Mouse (Mus musculus): ENCODE measurements around the gene Nudt22. TPM values are rescaled to one million over a fixed set of nuclear protein-coding genes. Genes with fewer than 3 reads are reported as not detected.

Gene Nudt22
- total and polyA plus RNA-seq, 3 experiments = 25.5 to 44.5 (median 33.6) TPM

- peaks cover 7% of the 10 kb centered on the region for H3K4me1 ChIP-seq (ENCODE audit: control insufficient read depth, insufficient read depth, low read length)
- no peak overlapping the region for H3K9ac ChIP-seq (ENCODE audit: low read depth, low read length)
- H3K79me2 ChIP-seq (replicated peaks; ENCODE audit: control insufficient read depth, insufficient read depth, low read length) = no peaks in the 10 kb centered on the region
- no peak overlapping the region for H3K27ac ChIP-seq
- H3K27me3 ChIP-seq (ENCODE audit: control insufficient read depth, insufficient read depth, low read length) = no peaks in the 10 kb centered on the region
- WGBS = 40% methylated on average over 9 of the region's 9 CpGs
- no peaks in the 10 kb centered on the region for H3K36me3 ChIP-seq (ENCODE audit: control insufficient read depth, insufficient read depth, low read length)
- intact Hi-C loops (cut with DNase I) = no loop called here
- TF ChIP-seq POLR2A (IDR thresholded peaks at IDR 0.05; ENCODE audit: insufficient read depth, low read depth, low read length) = no peak
- peak; percentile 58 for TF ChIP-seq CTCF (IDR thresholded peaks at IDR 0.05)
- DNase-seq = peak; percentile 54 to 60
- no peak overlapping the region for H3K4me3 ChIP-seq
These were observed 41.9 kb downstream of the Nudt22 start for GRCm38 (mm10) chr19:6954046-6954445.

GRCm38 (mm10) chr19:6952712-6953037 is 43.2 kb downstream of the Nudt22 start:
- Histone ChIP-seq H3K79me2 (replicated peaks; ENCODE audit: control insufficient read depth, insufficient read depth, low read length) (no peaks in the 10 kb centered on the region), H3K4me1 (ENCODE audit: control insufficient read depth, insufficient read depth, low read length) (peaks cover 7% of the 10 kb centered on the region), H3K9ac (ENCODE audit: low read depth, low read length) (peak overlapping the region; percentile 69), H3K4me3 (peak overlapping the region; percentile 67), H3K27me3 (ENCODE audit: control insufficient read depth, insufficient read depth, low read length) (no peaks in the 10 kb centered on the region), H3K27ac (peak overlapping the region; percentile 97), H3K36me3 (ENCODE audit: control insufficient read depth, insufficient read depth, low read length) (no peaks in the 10 kb centered on the region)
- WGBS = 5% methylated on average over 3 of the region's 3 CpGs
- peak; percentile 65 to 75 for DNase-seq
- peak; percentile 83 for TF ChIP-seq POLR2A (IDR thresholded peaks at IDR 0.05; ENCODE audit: insufficient read depth, low read depth, low read length)
- TF ChIP-seq EP300 (IDR thresholded peaks at IDR 0.05; ENCODE audit: insufficient read depth, low read depth, low read length) = peak; percentile 5; the same call in 1 of the 2 replicates
- TF ChIP-seq CTCF (IDR thresholded peaks at IDR 0.05) = no peak
- intact Hi-C loops (cut with DNase I) = loop anchor here (1.0 to 2.0 kb wide), 2 partner anchors 14 to 16 kb away; no protein-coding TSS in a partner anchor

GRCm38 (mm10) chr19:6951994-6952711 is 43.8 kb downstream of the Nudt22 start:
- H3K9ac ChIP-seq (ENCODE audit: low read depth, low read length) = peak overlapping the region; percentile 69
- no peak for TF ChIP-seq CTCF (IDR thresholded peaks at IDR 0.05)
- TF ChIP-seq EP300 (IDR thresholded peaks at IDR 0.05; ENCODE audit: insufficient read depth, low read depth, low read length) = 0 out of 2 replicates have a peak, but pooled peaks have one; percentile 18

GRCm38 (mm10) chr19:6951381-6951968 is 44.4 kb downstream of the Nudt22 start:
- under 1% methylated on average over 35 of the region's 35 CpGs for WGBS
- peak; percentile 95 to 98 for DNase-seq
- TF ChIP-seq EP300 (IDR thresholded peaks at IDR 0.05; ENCODE audit: insufficient read depth, low read depth, low read length) = peak; percentile 97
- TF ChIP-seq CTCF (IDR thresholded peaks at IDR 0.05) = no peak
- TF ChIP-seq POLR2A (IDR thresholded peaks at IDR 0.05; ENCODE audit: insufficient read depth, low read depth, low read length) = peak; percentile 85
- peak overlapping the region; percentile 97 for H3K27ac ChIP-seq
- peak overlapping the region; percentile 67 for H3K4me3 ChIP-seq
- H3K27me3 ChIP-seq (ENCODE audit: control insufficient read depth, insufficient read depth, low read length) = no peaks in the 10 kb centered on the region
- H3K79me2 ChIP-seq (replicated peaks; ENCODE audit: control insufficient read depth, insufficient read depth, low read length) = no peaks in the 10 kb centered on the region
- intact Hi-C loops (cut with DNase I) = loop anchor here (1.0 kb wide), 2 partner anchors 9 to 27 kb away; partner anchors contain the start of gene Gpr137
- H3K9ac ChIP-seq (ENCODE audit: low read depth, low read length) = peak overlapping the region; percentile 88
- H3K4me1 ChIP-seq (ENCODE audit: control insufficient read depth, insufficient read depth, low read length) = peaks cover 7% of the 10 kb centered on the region
- no peaks in the 10 kb centered on the region for H3K36me3 ChIP-seq (ENCODE audit: control insufficient read depth, insufficient read depth, low read length)

More at GRCm38 (mm10) chr19:6951994-6952711, 43.8 kb downstream of the Nudt22 start:
- intact Hi-C loops (cut with DNase I) = loop anchor here (1.0 to 2.0 kb wide), 4 partner anchors 10 to 28 kb away; partner anchors contain the start of gene Gpr137
- peaks cover 7% of the 10 kb centered on the region for H3K4me1 ChIP-seq (ENCODE audit: control insufficient read depth, insufficient read depth, low read length)
- H3K27me3 ChIP-seq (ENCODE audit: control insufficient read depth, insufficient read depth, low read length) = no peaks in the 10 kb centered on the region
- no peaks in the 10 kb centered on the region for H3K36me3 ChIP-seq (ENCODE audit: control insufficient read depth, insufficient read depth, low read length)
- WGBS = under 1% methylated on average over 31 of the region's 31 CpGs
- no peaks in the 10 kb centered on the region for H3K79me2 ChIP-seq (replicated peaks; ENCODE audit: control insufficient read depth, insufficient read depth, low read length)
- H3K4me3 ChIP-seq = peak overlapping the region; percentile 67
- DNase-seq = peak; percentile 89 to 92
- peak overlapping the region; percentile 97 for H3K27ac ChIP-seq

- under 1% methylated on average over 28 of the region's 28 CpGs for WGBS
- Histone ChIP-seq H3K79me2 (replicated peaks; ENCODE audit: control insufficient read depth, insufficient read depth, low read length) (no peaks in the 10 kb centered on the region), H3K27ac (peak overlapping the region; percentile 97), H3K27me3 (ENCODE audit: control insufficient read depth, insufficient read depth, low read length) (no peaks in the 10 kb centered on the region), H3K36me3 (ENCODE audit: control insufficient read depth, insufficient read depth, low read length) (no peaks in the 10 kb centered on the region), H3K4me1 (ENCODE audit: control insufficient read depth, insufficient read depth, low read length) (peaks cover 7% of the 10 kb centered on the region), H3K9ac (ENCODE audit: low read depth, low read length) (peak overlapping the region; percentile 88), H3K4me3 (peak overlapping the region; percentile 67)
- intact Hi-C loops (cut with DNase I) = loop anchor here (1.0 kb wide), 2 partner anchors 8 to 26 kb away; partner anchors contain the start of gene Gpr137
- TF ChIP-seq POLR2A (IDR thresholded peaks at IDR 0.05; ENCODE audit: insufficient read depth, low read depth, low read length) (peak; percentile 73), CTCF (IDR thresholded peaks at IDR 0.05) (no peak), EP300 (IDR thresholded peaks at IDR 0.05; ENCODE audit: insufficient read depth, low read depth, low read length) (0 out of 2 replicates have a peak, but pooled peaks have one; percentile 9)
- DNase-seq = peak; percentile 65 to 73
These were observed 45.2 kb downstream of the Nudt22 start for GRCm38 (mm10) chr19:6950613-6951153.
